Mouse (Mus musculus) myocyte (in vitro differentiated cells): ENCODE results near the gene Ormdl2. TPM values are rescaled to one million over a fixed set of nuclear protein-coding genes. Genes with fewer than 3 reads are reported as not detected.
"Not testable (repeated sequence)": the region's sequence is repeated elsewhere in the genome, so short reads cannot be mapped to it uniquely, and the experiment has no call there.

Experiments
- H3K27me3 ChIP-seq: one replicate; pipeline ENCODE4 v1.6.1; 2011; ENCODE audit not compliant: control insufficient read depth, insufficient read depth, insufficient read length
- H3K36me3 ChIP-seq: one replicate; pipeline ENCODE4 v1.6.1; 2011; ENCODE audit not compliant: control insufficient read depth, insufficient read depth
- H3K4me2 ChIP-seq: one replicate; pipeline ENCODE4 v1.6.1; 2011; ENCODE audit warnings: low read depth, control low read depth
- H3K4me3 ChIP-seq: one replicate; pipeline ENCODE4 v1.5.1; 2011; ENCODE audit warnings: mild to moderate bottlenecking, control low read depth, moderate library complexity
- H3K79me2 ChIP-seq: one replicate; pipeline ENCODE4 v1.6.1; 2011; ENCODE audit not compliant: control insufficient read depth, insufficient read depth
- H3ac ChIP-seq: one replicate; pipeline ENCODE4 v1.6.1; 2011; ENCODE audit not compliant: control insufficient read depth, insufficient read length
- CEBPB ChIP-seq: IDR thresholded peaks from 2 replicates; pipeline ENCODE4 v1.6.1; 2011; ENCODE audit warnings: mild to moderate bottlenecking, moderate library complexity; ENCODE audit not compliant: poor library complexity, insufficient read depth, severe bottlenecking
- E2F4 ChIP-seq: IDR thresholded peaks from one replicate; pipeline ENCODE4 v1.6.1; 2011; ENCODE audit warnings: mild to moderate bottlenecking, control low read depth, moderate library complexity; ENCODE audit not compliant: insufficient read depth
- MAX ChIP-seq: IDR thresholded peaks from one replicate; pipeline ENCODE4 v1.6.1; 2011; ENCODE audit warnings: low read depth, mild to moderate bottlenecking, control low read depth
- MYOD1 ChIP-seq, 3 experiments: IDR thresholded peaks; one replicate each; pipeline ENCODE4 v1.6.1; 2011; ENCODE audit warnings: control low read depth in 2 of 3, low read depth in 2 of 3, mild to moderate bottlenecking in 2 of 3, moderate library complexity in 1 of 3; ENCODE audit not compliant: insufficient read length in 2 of 3, control insufficient read depth in 1 of 3
- MYOG ChIP-seq, 3 experiments: IDR thresholded peaks; one replicate each; pipeline ENCODE4 v1.6.1; 2011; ENCODE audit warnings: control low read depth in 2 of 3, low read depth in 2 of 3, mild to moderate bottlenecking in 2 of 3; ENCODE audit not compliant: insufficient read length in 2 of 3, control insufficient read depth in 1 of 3, insufficient read depth in 1 of 3
- POLR2A ChIP-seq: IDR thresholded peaks from one replicate; pipeline ENCODE4 v1.6.1; 2011; ENCODE audit warnings: low read depth, mild to moderate bottlenecking, control low read depth, moderate library complexity; ENCODE audit not compliant: insufficient read length
- POLR2AphosphoS2 ChIP-seq: IDR thresholded peaks from one replicate; pipeline ENCODE4 v1.6.1; 2011; ENCODE audit warnings: low read depth, control low read depth; ENCODE audit not compliant: insufficient read length
- REST ChIP-seq: IDR thresholded peaks from one replicate; pipeline ENCODE4 v1.6.1; 2011; ENCODE audit warnings: mild to moderate bottlenecking, control low read depth, moderate library complexity; ENCODE audit not compliant: insufficient read depth, insufficient read length
- SRF ChIP-seq: IDR thresholded peaks from one replicate; pipeline ENCODE4 v1.6.1; 2011; ENCODE audit warnings: low read depth; ENCODE audit not compliant: control insufficient read depth, insufficient read length
- TCF12 ChIP-seq: IDR thresholded peaks from one replicate; pipeline ENCODE4 v1.6.1; 2011; ENCODE audit warnings: mild to moderate bottlenecking, control low read depth; ENCODE audit not compliant: poor library complexity, insufficient read depth, severe bottlenecking
- TCF3 ChIP-seq: IDR thresholded peaks from one replicate; pipeline ENCODE4 v1.6.1; 2011; ENCODE audit warnings: low read depth, control low read depth; ENCODE audit not compliant: insufficient read length
- USF1 ChIP-seq: IDR thresholded peaks from one replicate; pipeline ENCODE4 v1.6.1; 2011; ENCODE audit warnings: low read depth, mild to moderate bottlenecking, control low read depth, moderate library complexity
- polyA plus RNA-seq: library from polyadenylated mRNA; unstranded; fragments of >200 nt; fragmentation: generic; extraction: Trizol; gene quantifications from one replicate; pipeline ENCODE4 v1.2.1, GENCODE M21; 2012; ENCODE audit warnings: missing spikeins

Gene Ormdl2
- polyA plus RNA-seq, 1 experiment: 19.2 TPM

GRCm38 (mm10) chr10:128843260-128843659 lies 21.8 kb upstream of the Ormdl2 start:
- Histone ChIP-seq H3K4me2 (no peak overlapping the region), H3K4me3 (no peak overlapping the region), H3K27me3 (no peaks in the 10 kb centered on the region), H3K36me3 (peaks cover 64% of the 10 kb centered on the region), H3ac (no peak overlapping the region), H3K79me2 (no peaks in the 10 kb centered on the region)
- TF ChIP-seq MYOD1 (IDR thresholded peaks at IDR 0.05; ENCODE audit: control insufficient read depth in 1 of 3, insufficient read length in 2 of 3, low read depth in 2 of 3) (no peak), MAX (no peak), E2F4 (no peak), TCF12 (no peak), SRF (no peak), MYOG (IDR thresholded peaks at IDR 0.05; ENCODE audit: control insufficient read depth in 1 of 3, insufficient read depth in 1 of 3, insufficient read length in 2 of 3, low read depth in 2 of 3) (no peak), POLR2A (no peak), TCF3 (no peak)

GRCm38 (mm10) chr10:128840612-128841011 lies 19.2 kb upstream of the Ormdl2 start:
- H3K36me3 ChIP-seq: peaks cover 72% of the 10 kb centered on the region
- H3K4me3 ChIP-seq: no peak overlapping the region
- no peaks in the 10 kb centered on the region for H3K27me3 ChIP-seq
- no peak overlapping the region for H3K4me2 ChIP-seq
- H3K79me2 ChIP-seq: peaks cover 5% of the 10 kb centered on the region
- no peak for TF ChIP-seq MAX
- TF ChIP-seq SRF: no peak
- TF ChIP-seq POLR2A: no peak
- no peak for TF ChIP-seq E2F4
- TF ChIP-seq TCF3: no peak
- TF ChIP-seq USF1: no peak
- TF ChIP-seq CEBPB: no peak
- H3ac ChIP-seq: no peak overlapping the region

GRCm38 (mm10) chr10:128839434-128839833 lies 18.0 kb upstream of the Ormdl2 start:
- Histone ChIP-seq H3K79me2 (peaks cover 9% of the 10 kb centered on the region), H3K4me2 (no peak overlapping the region), H3K4me3 (no peak overlapping the region), H3ac (no peak overlapping the region), H3K36me3 (peaks cover 76% of the 10 kb centered on the region), H3K27me3 (no peaks in the 10 kb centered on the region)
- TF ChIP-seq TCF12 (no peak), USF1 (no peak), SRF (no peak), POLR2A (no peak), MYOD1 (IDR thresholded peaks at IDR 0.05; ENCODE audit: control insufficient read depth in 1 of 3, insufficient read length in 2 of 3, low read depth in 2 of 3) (no peak), POLR2AphosphoS2 (no peak), REST (no peak), MYOG (IDR thresholded peaks at IDR 0.05; ENCODE audit: control insufficient read depth in 1 of 3, insufficient read depth in 1 of 3, insufficient read length in 2 of 3, low read depth in 2 of 3) (no peak), TCF3 (no peak)

GRCm38 (mm10) chr10:128837400-128837799 lies 16.0 kb upstream of the Ormdl2 start:
- no peak overlapping the region for H3K4me2 ChIP-seq

GRCm38 (mm10) chr10:128823821-128824220 lies 2.4 kb upstream of the Ormdl2 start:
- Histone ChIP-seq H3K36me3 (peaks cover 19% of the 10 kb centered on the region), H3K27me3 (no peaks in the 10 kb centered on the region), H3K4me2 (no peak overlapping the region), H3K4me3 (no peak overlapping the region), H3K79me2 (peaks cover 71% of the 10 kb centered on the region), H3ac (no peak overlapping the region)
- no peak for TF ChIP-seq MYOG (IDR thresholded peaks at IDR 0.05; ENCODE audit: control insufficient read depth in 1 of 3, insufficient read depth in 1 of 3, insufficient read length in 2 of 3, low read depth in 2 of 3)
- TF ChIP-seq REST: no peak
- no peak for TF ChIP-seq TCF12
- TF ChIP-seq MYOD1 (IDR thresholded peaks at IDR 0.05; ENCODE audit: control insufficient read depth in 1 of 3, insufficient read length in 2 of 3, low read depth in 2 of 3): no peak
- no peak for TF ChIP-seq SRF
- no peak for TF ChIP-seq POLR2A
- TF ChIP-seq CEBPB: no peak
- TF ChIP-seq MAX: no peak
- TF ChIP-seq TCF3: no peak

More at GRCm38 (mm10) chr10:128837400-128837799, 16.0 kb upstream of the Ormdl2 start:
- H3ac ChIP-seq: no peak overlapping the region
- H3K4me3 ChIP-seq: no peak overlapping the region
- TF ChIP-seq REST (no peak), TCF12 (no peak), CEBPB (no peak), POLR2A (no peak), USF1 (no peak), TCF3 (no peak), MAX (no peak), MYOD1 (IDR thresholded peaks at IDR 0.05; ENCODE audit: control insufficient read depth in 1 of 3, insufficient read length in 2 of 3, low read depth in 2 of 3) (no peak), POLR2AphosphoS2 (no peak), MYOG (IDR thresholded peaks at IDR 0.05; ENCODE audit: control insufficient read depth in 1 of 3, insufficient read depth in 1 of 3, insufficient read length in 2 of 3, low read depth in 2 of 3) (no peak), E2F4 (no peak), SRF (no peak)
- H3K79me2 ChIP-seq: peaks cover 22% of the 10 kb centered on the region
- H3K36me3 ChIP-seq: peaks cover 81% of the 10 kb centered on the region
- no peaks in the 10 kb centered on the region for H3K27me3 ChIP-seq

GRCm38 (mm10) chr10:128823087-128823486 lies 1.6 kb upstream of the Ormdl2 start:
- H3ac ChIP-seq, H3K27me3 ChIP-seq: not testable (repeated sequence)
- peaks cover 20% of the 10 kb centered on the region for H3K36me3 ChIP-seq
- peak overlapping the region; percentile 96 for H3K4me2 ChIP-seq
- H3K79me2 ChIP-seq: peaks cover 64% of the 10 kb centered on the region
- H3K4me3 ChIP-seq: peak overlapping the region; percentile 76
